Mouse (Mus musculus) liver, postnatal 0 days (tissue): ENCODE measurements around the gene Ccser1.

ENCODE experiments used
- CTCF ChIP-seq: sonication (generic); IDR thresholded peaks from 2 replicates; pipeline ENCODE4 v1.5.1; 2016; ENCODE audit warnings: antibody characterized with exemption, low read depth
- EP300 ChIP-seq: IDR thresholded peaks from 2 replicates; pipeline ENCODE4 v1.6.1; 2016; ENCODE audit warnings: antibody characterized with exemption, low read depth, mild to moderate bottlenecking

GRCm38 (mm10) chr6:61155718-61156117 lies 24.4 kb upstream of the Ccser1 start:
- TF ChIP-seq CTCF (no peak), EP300 (no peak)
